Mouse (Mus musculus) liver, adult 2 months (tissue): ENCODE measurements around the gene Pdlim5.

Experiments used
- CTCF ChIP-seq: fragments of 200-500 bp; IDR thresholded peaks from 2 replicates; pipeline ENCODE4 v1.5.1; 2011; ENCODE audit warnings: low read depth, low read length, control low read depth
- POLR2A ChIP-seq: fragments of 200-500 bp; IDR thresholded peaks from 2 replicates; pipeline ENCODE4 v1.6.1; 2011; ENCODE audit warnings: low read length, control low read depth; ENCODE audit not compliant: insufficient read depth; ENCODE audit errors: extremely low read depth

DNA sequence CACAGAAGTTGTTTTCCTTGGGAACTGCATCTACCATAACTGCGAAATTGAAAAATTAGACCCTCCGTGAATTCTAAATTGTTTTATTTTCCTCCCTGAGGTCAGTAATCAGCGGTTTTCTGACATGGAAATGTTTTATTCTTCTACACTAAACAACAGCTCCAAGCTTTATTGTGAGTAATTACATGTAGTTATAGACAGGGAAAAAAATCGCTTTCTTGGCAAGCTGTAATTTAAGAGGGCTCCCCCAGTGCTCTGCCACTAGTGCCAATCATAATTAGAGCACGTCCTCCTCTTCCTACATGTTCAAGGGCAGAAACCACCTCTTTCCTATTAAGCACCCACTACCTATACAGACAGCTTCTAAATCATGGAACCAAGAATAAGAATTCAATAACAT lies 157.9 kb downstream of the Pdlim5 start:
- TF ChIP-seq CTCF (no peak), POLR2A (no peak)
